Mouse (Mus musculus) hematopoietic stem cell, adult 5-6 weeks (primary cell): ENCODE data around the gene Mast3. TPM values are rescaled to one million over a fixed set of nuclear protein-coding genes. Genes with fewer than 3 reads are reported as not detected.
"Not testable (repeated sequence)": the region's sequence is repeated elsewhere in the genome, so short reads cannot be mapped to it uniquely, and the experiment has no call there.

ENCODE experiments used
- ATAC-seq, 2 experiments: fragments of 125-278 bp in 1 of 2; replicated peaks in 1 of 2; 2 replicates each; pipeline ENCODE4 v1.8.0; 2016 to 2017; ENCODE audit warnings: inconsistent platforms in 2 of 2, mild to moderate bottlenecking in 2 of 2, moderate number of reproducible peaks in 2 of 2, low read depth in 1 of 2, moderate TSS enrichment in 1 of 2; ENCODE audit not compliant: low FRiP score in 2 of 2, poor library complexity in 2 of 2, severe bottlenecking in 2 of 2, insufficient read depth in 1 of 2, low TSS enrichment in 1 of 2
- total RNA-seq: library from RNA; stranded (forward); fragments of 172-1452, 232-1000 nt; gene quantifications from 2 replicates; pipeline ENCODE4 v1.2.3, GENCODE M21; 2017

Gene Mast3
- total RNA-seq, 1 experiment from 2014 or later = 14.4 TPM

DNA sequence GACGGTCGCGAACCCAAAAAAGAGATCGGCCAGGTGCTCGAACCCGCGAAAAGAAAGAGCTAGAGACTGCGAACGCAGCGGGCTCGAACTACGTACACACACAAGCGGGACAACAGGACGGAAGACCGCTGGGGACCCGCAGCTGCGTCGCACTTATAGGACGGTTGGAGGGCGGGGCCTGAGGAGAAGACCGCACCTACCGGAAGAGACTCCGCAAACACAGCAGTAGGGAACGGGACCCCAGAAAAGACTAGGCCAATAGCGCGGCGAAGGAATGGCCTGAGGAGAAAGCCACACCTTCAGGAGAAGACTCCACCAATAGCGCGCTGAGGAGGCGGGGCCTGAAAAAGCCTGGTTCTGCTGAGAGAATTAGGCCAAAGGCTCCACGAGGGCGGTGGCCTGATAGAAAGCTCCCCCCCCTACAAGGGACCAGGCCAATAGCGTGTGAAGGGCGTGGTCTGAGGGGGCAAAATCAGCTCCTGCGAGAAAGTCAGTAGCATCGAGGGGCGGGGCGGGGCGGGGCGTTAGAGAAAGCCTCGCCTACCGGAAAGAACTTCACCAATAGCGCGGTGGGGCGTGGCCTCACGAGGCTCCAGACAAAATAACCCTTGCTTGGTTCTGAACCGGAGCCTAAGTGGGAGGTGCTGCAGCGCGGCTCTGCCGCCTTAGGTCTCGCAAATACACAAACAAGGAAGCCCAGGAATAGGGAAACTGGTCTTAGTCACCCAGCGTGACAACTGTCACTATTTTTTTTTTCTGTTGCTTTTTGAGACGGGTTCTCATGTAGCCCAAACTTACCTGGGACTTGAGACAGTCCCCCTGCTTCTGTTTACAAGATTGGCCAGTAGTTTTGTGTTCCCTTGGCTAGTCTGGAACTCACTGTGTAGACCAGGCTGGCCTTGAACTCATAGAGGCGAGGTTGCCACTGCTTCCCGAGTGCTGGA lies 34.8 kb upstream of the Mast3 start, which contains the start of gene Arrdc2:
Gene Arrdc2, minus strand, starts transcription at position 313 of the 944 bp plus-strand sequence.
- peak; percentile 86 to 87 for ATAC-seq

- no peak; a peak in 1 of 4 replicates for ATAC-seq
These were observed 34.0 kb upstream of the Mast3 start for GRCm38 (mm10) chr8:70838654-70839407.

- no peak for ATAC-seq
These were observed 31.8 kb upstream of the Mast3 start for GRCm38 (mm10) chr8:70836666-70837065.

- no peak for ATAC-seq
These were observed 29.2 kb upstream of the Mast3 start for GRCm38 (mm10) chr8:70834071-70834470.

GRCm38 (mm10) chr8:70833520-70833919 lies 28.7 kb upstream of the Mast3 start:
- ATAC-seq = no peak

- ATAC-seq = peak; percentile 66 to 72; a peak in 3 of 4 replicates
These were observed 28.2 kb upstream of the Mast3 start for GRCm38 (mm10) chr8:70833018-70833482.

GRCm38 (mm10) chr8:70832371-70832770 lies 27.5 kb upstream of the Mast3 start:
- ATAC-seq = no peak

DNA sequence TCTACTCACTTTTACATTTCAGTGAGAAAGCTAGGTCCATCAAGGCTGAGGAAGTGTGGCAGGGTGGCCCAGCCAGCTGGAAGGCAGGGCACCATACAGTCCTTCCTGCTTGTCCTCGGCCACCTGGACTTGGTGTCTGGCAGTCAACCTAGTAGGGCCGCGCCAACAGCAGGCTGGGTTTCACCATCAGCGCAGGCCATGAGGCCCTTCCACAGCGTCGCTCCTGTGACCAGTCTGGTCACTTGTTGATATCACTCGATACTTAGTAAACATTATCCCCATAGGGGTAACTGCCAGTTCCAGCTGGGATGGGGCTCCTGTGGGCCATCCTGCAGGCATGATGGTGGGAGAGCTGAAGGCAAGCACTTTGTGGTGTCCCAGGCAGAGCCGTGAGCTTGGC lies 26.7 kb upstream of the Mast3 start:
- ATAC-seq = no peak

GRCm38 (mm10) chr8:70827796-70828195 lies 22.9 kb upstream of the Mast3 start:
- no peak for ATAC-seq

DNA sequence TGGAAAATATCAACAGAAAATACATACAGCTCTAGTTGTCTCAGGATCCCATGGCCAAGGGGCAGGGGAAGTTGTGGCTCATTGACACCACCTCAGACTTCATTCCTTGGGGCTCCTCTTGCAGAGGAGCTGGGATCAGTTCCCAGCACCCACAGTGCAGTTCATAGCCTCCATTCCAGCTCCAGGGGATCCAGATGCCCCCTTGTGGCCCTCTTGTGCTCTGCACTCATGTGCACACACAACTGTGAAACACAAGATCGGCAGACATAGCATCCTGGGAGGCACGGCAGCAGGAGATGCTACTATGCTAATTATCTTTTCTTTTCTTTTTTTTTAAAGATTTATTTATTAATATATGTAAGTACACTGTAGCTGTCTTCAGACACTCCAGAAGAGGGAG lies 22.2 kb upstream of the Mast3 start:
- ATAC-seq = 0 out of 4 replicates have a peak, but pooled peaks of 1 of the 2 experiments have one; percentile 32

- ATAC-seq = no peak
These were observed 21.0 kb upstream of the Mast3 start for GRCm38 (mm10) chr8:70825816-70826215.

- no peak for ATAC-seq
These were observed 18.9 kb upstream of the Mast3 start for GRCm38 (mm10) chr8:70823802-70824201.

- ATAC-seq = not testable (repeated sequence)
These were observed 17.7 kb upstream of the Mast3 start for GRCm38 (mm10) chr8:70822594-70822993.

- no peak for ATAC-seq
These were observed 17.1 kb upstream of the Mast3 start for GRCm38 (mm10) chr8:70821992-70822391.

GRCm38 (mm10) chr8:70821399-70821962 lies 16.6 kb upstream of the Mast3 start:
- ATAC-seq = peak; percentile 85 to 88

GRCm38 (mm10) chr8:70820101-70820935 lies 15.5 kb upstream of the Mast3 start:
- no peak for ATAC-seq

- ATAC-seq = no peak
These were observed 11.8 kb upstream of the Mast3 start for GRCm38 (mm10) chr8:70816679-70817078.
